In the genomic region with DNA sequence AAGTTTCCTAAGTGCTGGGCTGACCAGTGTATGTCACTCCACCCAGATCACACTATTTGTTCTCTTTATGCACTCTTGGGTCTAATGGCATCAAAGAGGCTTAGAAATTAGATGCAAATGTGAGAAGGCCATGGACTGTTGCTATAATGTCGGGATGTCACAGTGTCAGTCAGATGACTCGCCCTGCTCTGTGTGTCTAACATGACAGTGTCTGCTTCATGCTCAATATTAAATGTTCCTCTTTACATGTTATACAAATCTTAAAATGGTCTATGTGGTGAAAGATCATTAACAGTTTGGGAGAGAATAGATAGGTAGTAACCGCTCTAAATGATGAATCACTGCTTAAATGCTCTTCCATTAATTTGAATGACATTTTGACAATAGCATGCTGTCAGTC, we compare ENCODE assay signal across 22 mouse cellular contexts.
"Had no signal": no experiment of that assay in that cellular context is flagged by ENCODE, and none has a peak within 500 bp of the region (broad histone marks: within the 10 kb centered on the region; RNA-seq: fewer than 3 reads in every experiment).

No protein-coding gene starts in this region.

- H3K27me3 ChIP-seq: kidney, embryonic 15.5 days; limb, embryonic 12.5 days; limb, embryonic 15.5 days had no signal

- H3K4me1 ChIP-seq: kidney, embryonic 15.5 days; limb, embryonic 12.5 days; limb, embryonic 15.5 days had no signal

- H3K9ac ChIP-seq: kidney, embryonic 15.5 days; limb, embryonic 12.5 days; limb, embryonic 15.5 days; liver, embryonic 14.5 days; liver, postnatal 0 days; lung, embryonic 14.5 days had no signal

- H3K36me3 ChIP-seq: kidney, embryonic 15.5 days; limb, embryonic 12.5 days; limb, embryonic 15.5 days had no signal

- H3K4me2 ChIP-seq: kidney, embryonic 15.5 days; limb, embryonic 12.5 days; limb, embryonic 15.5 days; liver, embryonic 11.5 days; lung, embryonic 14.5 days had no signal

- ATAC-seq: intestine, postnatal 0 days; liver, postnatal 0 days; lung, postnatal 0 days had no signal

- DNase-seq: kidney, adult 8-10 months; kidney, postnatal 10 days; kidney, postnatal 36 days; layer of hippocampus, adult 9-11 months; liver, postnatal 0 days; lung, embryonic 14.5 days; right cerebral cortex, adult 18-20 months; right cerebral cortex, postnatal 14 days; right cerebral cortex, postnatal 4 days; thymus, adult 2 months; thymus, postnatal 14 days; thymus, postnatal 4 days had no signal

- H3K27ac ChIP-seq: kidney, embryonic 15.5 days; limb, embryonic 12.5 days; limb, embryonic 15.5 days; liver, embryonic 14.5 days; macrophage; stomach, postnatal 0 days had no signal

- H3K9me3 ChIP-seq: kidney, embryonic 15.5 days; limb, embryonic 12.5 days; limb, embryonic 15.5 days had no signal

- H3K4me3 ChIP-seq: kidney, embryonic 15.5 days; limb, embryonic 12.5 days; limb, embryonic 15.5 days; myocyte had no signal
